Mouse (Mus musculus) cerebellum, adult (tissue): ENCODE measurements around the gene Gria4.
"Not testable (repeated sequence)": the region's sequence is repeated elsewhere in the genome, so short reads cannot be mapped to it uniquely, and the experiment has no call there.

Experiments used
- ATAC-seq: cut with Nextera tagmentation; 2 replicates; pipeline ENCODE4 v1.9.2; 2017; ENCODE audit warnings: mild to moderate bottlenecking, moderate library complexity, mixed read lengths; ENCODE audit not compliant: insufficient number of reproducible peaks, low FRiP score, low TSS enrichment

Gene Gria4

GRCm38 (mm10) chr9:4604236-4604635, 191.8 kb downstream of the Gria4 start:
- ATAC-seq: no peak; the same call in 1 of the 2 replicates

- no peak for ATAC-seq
These were observed 194.2 kb downstream of the Gria4 start for GRCm38 (mm10) chr9:4601788-4602187.

GRCm38 (mm10) chr9:4573596-4573995, 222.4 kb downstream of the Gria4 start:
- ATAC-seq: peak; percentile 83

GRCm38 (mm10) chr9:4555415-4555959, 240.5 kb downstream of the Gria4 start:
- no peak for ATAC-seq

GRCm38 (mm10) chr9:4539218-4539617, 256.8 kb downstream of the Gria4 start:
- ATAC-seq: peak; percentile 64; the same call in 1 of the 2 replicates

GRCm38 (mm10) chr9:4536514-4537150, 259.4 kb downstream of the Gria4 start:
- peak; percentile 68 for ATAC-seq

GRCm38 (mm10) chr9:4514563-4514885, 281.5 kb downstream of the Gria4 start:
- no peak for ATAC-seq

- ATAC-seq: no peak
These were observed 282.1 kb downstream of the Gria4 start for GRCm38 (mm10) chr9:4513796-4514562.

- no peak for ATAC-seq
These were observed 289.9 kb downstream of the Gria4 start for GRCm38 (mm10) chr9:4506086-4506485.

GRCm38 (mm10) chr9:4505087-4505486, 290.9 kb downstream of the Gria4 start:
- no peak for ATAC-seq

- no peak for ATAC-seq
These were observed 309.6 kb downstream of the Gria4 start for GRCm38 (mm10) chr9:4486428-4486827.

- ATAC-seq: no peak
These were observed 311.5 kb downstream of the Gria4 start for GRCm38 (mm10) chr9:4484502-4484901.

GRCm38 (mm10) chr9:4470791-4471190, 325.2 kb downstream of the Gria4 start:
- ATAC-seq: no peak

- no peak for ATAC-seq
These were observed 336.5 kb downstream of the Gria4 start for GRCm38 (mm10) chr9:4459456-4460070.

- ATAC-seq: no peak
These were observed 337.8 kb downstream of the Gria4 start for GRCm38 (mm10) chr9:4458193-4458592.

- no peak for ATAC-seq
These were observed 338.4 kb downstream of the Gria4 start for GRCm38 (mm10) chr9:4457644-4458043.

- no peak for ATAC-seq
These were observed 353.1 kb downstream of the Gria4 start for GRCm38 (mm10) chr9:4442908-4443307.

- ATAC-seq: not testable (repeated sequence)
These were observed 395.2 kb downstream of the Gria4 start for GRCm38 (mm10) chr9:4400801-4401200.

GRCm38 (mm10) chr9:4376640-4377120, 419.4 kb downstream of the Gria4 start:
- no peak for ATAC-seq

- peak; percentile 100 for ATAC-seq
These were observed 420.0 kb downstream of the Gria4 start, which contains the start of gene Msantd4 for GRCm38 (mm10) chr9:4375828-4376639. TSS of gene Msantd4 (plus strand) at chr9:4376562.
